Mouse (Mus musculus): ENCODE data around the gene Ccs. TPM values are rescaled to one million over a fixed set of nuclear protein-coding genes. Genes with fewer than 3 reads are reported as not detected.
A peak's percentile ranks its signal among the peaks of the same experiment; 100 is the strongest.

Gene Ccs
- total and polyA plus RNA-seq, 3 experiments, result 17.3 to 61.4 (median 30.1) TPM

- H3K4me1 ChIP-seq (ENCODE audit: insufficient read depth, low read depth, low read length), result peaks cover 30% of the 10 kb centered on the region
- peak; percentile 99 for DNase-seq (ENCODE audit: low spot score)
- peak within 1 kb of the TSS; percentile 99 for H3K4me3 ChIP-seq (ENCODE audit: low read depth, low read length)
- TF ChIP-seq POLR2AphosphoS5 (IDR thresholded peaks at IDR 0.05; ENCODE audit: insufficient replicate concordance, low read depth, low read length) (peak; percentile 60; the same call in 1 of the 2 replicates), TAL1 (conservative IDR thresholded peaks at IDR 0.05; ENCODE audit: low read depth, low read length) (no peak), GATA2 (IDR thresholded peaks at IDR 0.05; ENCODE audit: borderline replicate concordance, low read depth, low read length) (no peak), CTCF (IDR thresholded peaks at IDR 0.05; ENCODE audit: low read depth, low read length) (no peak), GATA1 (IDR thresholded peaks at IDR 0.05; ENCODE audit: borderline replicate concordance, low read length) (no peak)
- ATAC-seq (ENCODE audit: extremely low read depth, insufficient number of reproducible peaks, low FRiP score, poor library complexity, severe bottlenecking), result peak; percentile 96
- peaks cover 22% of the 10 kb centered on the region for H3K36me3 ChIP-seq (replicated peaks)
- H3K27me3 ChIP-seq (ENCODE audit: insufficient read depth, low read length), result no peaks in the 10 kb centered on the region
- 0 out of 2 replicates have a peak, but pooled peaks cover 3% of the 10 kb centered on the region for H3K9me3 ChIP-seq (replicated peaks)
Measured at GRCm38 (mm10) chr19:4811063-4811908, 27.8 kb downstream of the Ccs start, which contains the start of the genes Gm21992 and Rbm14. Gm21992 (minus strand) TSS chr19:4811612. Rbm14 (minus strand) TSS chr19:4811634.

GRCm38 (mm10) chr19:4810746-4811062, 28.4 kb downstream of the Ccs start:
- no peak for DNase-seq (ENCODE audit: low spot score)
- peaks cover 27% of the 10 kb centered on the region for H3K36me3 ChIP-seq (replicated peaks)
- H3K9me3 ChIP-seq (replicated peaks), result 0 out of 2 replicates have a peak, but pooled peaks cover 3% of the 10 kb centered on the region
- no peak for ATAC-seq (ENCODE audit: extremely low read depth, insufficient number of reproducible peaks, low FRiP score, poor library complexity, severe bottlenecking)
- no peaks in the 10 kb centered on the region for H3K27me3 ChIP-seq (ENCODE audit: insufficient read depth, low read length)
- H3K4me3 ChIP-seq (ENCODE audit: low read depth, low read length), result peak overlapping the region; percentile 99
- peaks cover 36% of the 10 kb centered on the region for H3K4me1 ChIP-seq (ENCODE audit: insufficient read depth, low read depth, low read length)
- TF ChIP-seq GATA1 (IDR thresholded peaks at IDR 0.05; ENCODE audit: borderline replicate concordance, low read length) (no peak), POLR2AphosphoS5 (IDR thresholded peaks at IDR 0.05; ENCODE audit: insufficient replicate concordance, low read depth, low read length) (no peak)

GRCm38 (mm10) chr19:4810309-4810708, 28.8 kb downstream of the Ccs start:
- TF ChIP-seq GATA1 (IDR thresholded peaks at IDR 0.05; ENCODE audit: borderline replicate concordance, low read length) (no peak), GATA2 (IDR thresholded peaks at IDR 0.05; ENCODE audit: borderline replicate concordance, low read depth, low read length) (no peak), CTCF (IDR thresholded peaks at IDR 0.05; ENCODE audit: low read depth, low read length) (no peak), TAL1 (conservative IDR thresholded peaks at IDR 0.05; ENCODE audit: low read depth, low read length) (no peak), POLR2AphosphoS5 (IDR thresholded peaks at IDR 0.05; ENCODE audit: insufficient replicate concordance, low read depth, low read length) (no peak)
- H3K4me1 ChIP-seq (ENCODE audit: insufficient read depth, low read depth, low read length), result peaks cover 37% of the 10 kb centered on the region
- peaks cover 28% of the 10 kb centered on the region for H3K36me3 ChIP-seq (replicated peaks)
- no peak for ATAC-seq (ENCODE audit: extremely low read depth, insufficient number of reproducible peaks, low FRiP score, poor library complexity, severe bottlenecking)
- 0 out of 2 replicates have a peak, but pooled peaks cover 2% of the 10 kb centered on the region for H3K9me3 ChIP-seq (replicated peaks)
- DNase-seq (ENCODE audit: low spot score), result no peak
- peak overlapping the region; percentile 99 for H3K4me3 ChIP-seq (ENCODE audit: low read depth, low read length)
- H3K27me3 ChIP-seq (ENCODE audit: insufficient read depth, low read length), result no peaks in the 10 kb centered on the region

- Histone ChIP-seq H3K4me3 (ENCODE audit: low read depth, low read length) (no peak overlapping the region; the same call in 1 of the 2 replicates), H3K36me3 (replicated peaks) (peaks cover 88% of the 10 kb centered on the region), H3K9me3 (replicated peaks) (no peaks in the 10 kb centered on the region), H3K27me3 (ENCODE audit: insufficient read depth, low read length) (no peaks in the 10 kb centered on the region), H3K4me1 (ENCODE audit: insufficient read depth, low read depth, low read length) (peaks cover 71% of the 10 kb centered on the region)
- TF ChIP-seq CTCF (IDR thresholded peaks at IDR 0.05; ENCODE audit: low read depth, low read length) (no peak), GATA2 (IDR thresholded peaks at IDR 0.05; ENCODE audit: borderline replicate concordance, low read depth, low read length) (no peak), GATA1 (IDR thresholded peaks at IDR 0.05; ENCODE audit: borderline replicate concordance, low read length) (no peak), POLR2AphosphoS5 (IDR thresholded peaks at IDR 0.05; ENCODE audit: insufficient replicate concordance, low read depth, low read length) (no peak), TAL1 (conservative IDR thresholded peaks at IDR 0.05; ENCODE audit: low read depth, low read length) (no peak)
- ATAC-seq (ENCODE audit: extremely low read depth, insufficient number of reproducible peaks, low FRiP score, poor library complexity, severe bottlenecking) (no peak), DNase-seq (ENCODE audit: low spot score) (no peak)
Measured at GRCm38 (mm10) chr19:4803283-4803682, 35.8 kb downstream of the Ccs start.

GRCm38 (mm10) chr19:4802691-4803091, 36.4 kb downstream of the Ccs start:
- TF ChIP-seq CTCF (IDR thresholded peaks at IDR 0.05; ENCODE audit: low read depth, low read length) (no peak), GATA1 (IDR thresholded peaks at IDR 0.05; ENCODE audit: borderline replicate concordance, low read length) (no peak), TAL1 (conservative IDR thresholded peaks at IDR 0.05; ENCODE audit: low read depth, low read length) (no peak), GATA2 (IDR thresholded peaks at IDR 0.05; ENCODE audit: borderline replicate concordance, low read depth, low read length) (no peak), POLR2AphosphoS5 (IDR thresholded peaks at IDR 0.05; ENCODE audit: insufficient replicate concordance, low read depth, low read length) (no peak)
- Histone ChIP-seq H3K4me3 (ENCODE audit: low read depth, low read length) (no peak overlapping the region; the same call in 1 of the 2 replicates), H3K4me1 (ENCODE audit: insufficient read depth, low read depth, low read length) (peaks cover 70% of the 10 kb centered on the region), H3K36me3 (replicated peaks) (peaks cover 88% of the 10 kb centered on the region), H3K9me3 (replicated peaks) (no peaks in the 10 kb centered on the region), H3K27me3 (ENCODE audit: insufficient read depth, low read length) (no peaks in the 10 kb centered on the region)
- ATAC-seq (ENCODE audit: extremely low read depth, insufficient number of reproducible peaks, low FRiP score, poor library complexity, severe bottlenecking) (no peak), DNase-seq (ENCODE audit: low spot score) (no peak)

GRCm38 (mm10) chr19:4799083-4799482, 40.0 kb downstream of the Ccs start:
- H3K4me1 ChIP-seq (ENCODE audit: insufficient read depth, low read depth, low read length), result peaks cover 77% of the 10 kb centered on the region

More at GRCm38 (mm10) chr19:4799083-4799482, 40.0 kb downstream of the Ccs start:
- H3K9me3 ChIP-seq (replicated peaks), result no peaks in the 10 kb centered on the region
- no peak for DNase-seq (ENCODE audit: low spot score)
- TF ChIP-seq GATA2 (IDR thresholded peaks at IDR 0.05; ENCODE audit: borderline replicate concordance, low read depth, low read length) (no peak), CTCF (IDR thresholded peaks at IDR 0.05; ENCODE audit: low read depth, low read length) (no peak), GATA1 (IDR thresholded peaks at IDR 0.05; ENCODE audit: borderline replicate concordance, low read length) (no peak), POLR2AphosphoS5 (IDR thresholded peaks at IDR 0.05; ENCODE audit: insufficient replicate concordance, low read depth, low read length) (no peak), TAL1 (conservative IDR thresholded peaks at IDR 0.05; ENCODE audit: low read depth, low read length) (no peak)
- H3K4me3 ChIP-seq (ENCODE audit: low read depth, low read length), result no peak overlapping the region
- no peak for ATAC-seq (ENCODE audit: extremely low read depth, insufficient number of reproducible peaks, low FRiP score, poor library complexity, severe bottlenecking)
- H3K27me3 ChIP-seq (ENCODE audit: insufficient read depth, low read length), result no peaks in the 10 kb centered on the region
- H3K36me3 ChIP-seq (replicated peaks), result peaks cover 84% of the 10 kb centered on the region
